Mouse (Mus musculus): ENCODE data around the gene Sacs.
"Not testable (repeated sequence)": the region's sequence is repeated elsewhere in the genome, so short reads cannot be mapped to it uniquely, and the experiment has no call there.

Gene Sacs

GRCm38 (mm10) chr14:61137994-61138726 lies at the start of gene Sacs:
Gene Sacs (plus strand): TSS chr14:61138457.
- DNase-seq (ENCODE audit: low read depth, low spot score), result peak; percentile 80

- DNase-seq (ENCODE audit: low read depth, low spot score), result peak; percentile 73
These were observed 47.3 kb upstream of the Sacs start for GRCm38 (mm10) chr14:61090955-61091354.

DNA sequence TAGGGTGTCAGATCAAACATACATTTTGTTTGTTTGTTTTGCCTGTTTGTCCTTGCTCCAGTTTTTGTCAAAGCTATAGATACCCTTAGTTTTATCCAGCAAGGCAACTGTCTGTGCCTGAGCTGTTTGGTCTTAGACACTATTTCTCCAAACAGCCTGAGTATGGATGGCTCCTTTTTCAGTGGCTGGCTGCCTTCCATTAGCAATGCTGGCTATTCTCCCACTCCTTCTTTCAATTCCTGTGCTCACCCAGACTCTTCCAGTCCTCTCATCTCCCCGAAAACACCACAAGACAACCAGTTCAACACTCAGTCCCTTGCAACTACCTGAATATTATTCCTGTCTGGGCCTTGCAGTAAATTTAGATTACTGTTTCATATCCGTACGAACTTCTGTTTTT lies 46.2 kb upstream of the Sacs start:
- DNase-seq (ENCODE audit: low read depth, low spot score), result peak; percentile 51

DNA sequence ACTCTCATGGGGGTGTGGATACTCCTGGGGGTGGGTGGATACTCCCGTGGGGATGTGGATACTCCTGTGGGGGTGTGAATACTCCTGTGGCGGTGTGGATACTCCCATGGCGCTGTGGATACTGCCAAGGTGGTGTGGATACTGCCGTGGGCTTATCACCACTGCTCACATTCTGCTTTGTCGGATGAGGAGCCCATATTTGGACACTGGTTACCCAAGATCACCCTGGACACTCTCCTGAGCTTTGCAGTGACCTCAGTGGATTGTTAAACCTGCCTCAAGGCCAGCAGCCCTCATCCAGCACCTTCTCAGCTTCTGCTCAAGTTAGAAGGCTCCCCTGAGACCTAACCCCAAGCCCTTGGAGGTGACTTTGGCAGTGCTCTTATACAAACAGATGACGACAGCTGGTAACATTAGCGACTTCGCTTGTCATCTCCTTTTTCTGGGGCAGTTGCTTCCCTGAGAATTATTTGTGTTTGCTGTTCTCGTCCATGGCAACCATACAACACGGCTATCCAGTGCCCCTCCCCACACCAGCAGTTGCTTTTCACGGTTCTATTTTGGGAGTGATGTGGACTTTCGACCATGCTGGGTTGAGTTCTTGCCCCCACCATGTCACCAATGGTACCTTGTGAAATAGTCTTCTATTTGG lies 40.2 kb upstream of the Sacs start:
- DNase-seq (ENCODE audit: low read depth, low spot score), result no peak

DNA sequence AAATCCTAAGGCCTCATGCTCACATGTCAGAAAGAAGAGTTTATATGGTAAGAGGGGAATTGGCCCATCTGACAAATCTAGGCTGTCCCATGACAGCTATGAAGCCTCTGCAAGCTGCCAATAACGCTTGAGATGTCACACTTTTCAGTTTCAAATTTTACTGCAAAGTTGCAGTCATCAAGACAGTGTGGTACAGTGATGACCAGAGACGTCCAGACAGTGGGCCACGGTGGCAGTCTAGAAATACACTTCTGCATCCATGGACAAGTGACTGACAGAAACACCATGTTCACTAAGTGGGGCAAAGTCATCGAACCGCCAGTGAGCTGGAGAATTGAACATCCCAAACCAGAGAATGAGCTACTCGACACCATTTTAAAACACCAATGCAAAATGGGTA lies 37.5 kb upstream of the Sacs start:
- no peak for DNase-seq (ENCODE audit: low read depth, low spot score)

DNA sequence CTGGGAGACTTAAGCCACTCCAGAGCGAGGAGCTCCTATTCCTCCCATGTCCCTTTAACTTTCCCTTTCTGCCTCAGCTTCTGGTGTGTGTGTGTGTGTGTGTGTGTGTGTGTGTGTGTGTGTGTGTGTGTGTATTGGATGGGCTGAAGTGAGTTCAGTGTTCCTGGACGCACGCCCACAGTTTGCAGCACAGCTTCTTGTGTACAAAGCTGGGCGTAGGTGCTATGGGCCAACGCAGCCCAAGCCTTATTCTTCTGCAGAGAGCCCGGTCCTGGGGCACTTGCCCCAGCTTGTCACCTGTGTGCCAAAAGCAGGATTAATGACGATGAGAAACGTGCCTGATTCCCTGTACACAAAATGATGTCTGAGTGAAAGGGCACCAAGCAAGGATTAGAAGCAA lies 31.9 kb upstream of the Sacs start:
- no peak for DNase-seq (ENCODE audit: low read depth, low spot score)

GRCm38 (mm10) chr14:61108625-61109024 lies 29.6 kb upstream of the Sacs start:
- DNase-seq (ENCODE audit: low read depth, low spot score), result no peak

GRCm38 (mm10) chr14:61112404-61112803 lies 25.9 kb upstream of the Sacs start:
- DNase-seq (ENCODE audit: low read depth, low spot score), result peak; percentile 84

DNA sequence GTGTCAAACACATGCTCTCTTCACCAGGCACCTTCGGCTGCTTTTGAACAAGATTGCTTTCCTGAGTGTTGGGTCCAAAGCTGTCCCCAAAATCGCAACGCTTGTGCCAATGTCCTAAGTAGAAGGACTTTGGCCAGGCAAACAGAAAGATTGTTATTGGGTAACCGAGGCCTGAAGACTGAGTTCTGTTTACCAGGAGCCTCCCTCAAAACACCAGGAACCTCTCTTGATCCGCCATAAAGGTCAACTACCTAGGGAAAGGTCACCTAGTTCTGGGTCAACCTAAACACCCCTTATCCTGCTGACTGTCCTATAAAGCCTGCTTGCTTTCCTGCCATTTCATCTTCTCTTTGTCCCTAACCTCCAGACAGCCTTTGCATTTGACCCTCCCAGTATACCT lies 13.5 kb upstream of the Sacs start:
- no peak for DNase-seq (ENCODE audit: low read depth, low spot score)

GRCm38 (mm10) chr14:61125201-61125600 lies 13.1 kb upstream of the Sacs start:
- no peak for DNase-seq (ENCODE audit: low read depth, low spot score)

GRCm38 (mm10) chr14:61127365-61127764 lies 10.9 kb upstream of the Sacs start:
- DNase-seq (ENCODE audit: low read depth, low spot score), result not testable (repeated sequence)

- no peak for DNase-seq (ENCODE audit: low read depth, low spot score)
These were observed 9.2 kb upstream of the Sacs start for GRCm38 (mm10) chr14:61128961-61129507.

- no peak for DNase-seq (ENCODE audit: low read depth, low spot score)
These were observed 5.7 kb upstream of the Sacs start for GRCm38 (mm10) chr14:61132556-61132955.

- DNase-seq (ENCODE audit: low read depth, low spot score), result no peak
These were observed 3.8 kb upstream of the Sacs start for GRCm38 (mm10) chr14:61134381-61135030.

DNA sequence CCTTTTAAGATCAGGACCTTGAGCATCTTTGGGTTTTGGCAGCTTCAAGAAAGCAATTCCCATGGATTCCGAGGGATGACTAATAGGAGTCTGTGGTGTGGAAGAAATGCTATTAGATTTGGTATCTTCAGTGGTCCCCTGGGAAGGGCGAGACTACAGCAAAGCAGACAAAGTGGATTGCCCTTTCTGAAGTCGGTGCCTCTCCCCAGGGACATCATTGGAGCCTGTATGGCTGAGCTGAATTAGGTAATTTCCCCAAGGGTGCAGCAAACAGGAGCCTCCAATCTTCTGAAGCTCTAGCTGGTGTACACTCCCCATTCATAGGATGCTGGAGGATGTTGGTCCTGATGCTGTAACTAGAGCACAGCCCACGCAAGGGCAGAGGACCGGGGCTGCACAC lies 847 bp upstream of the Sacs start:
- no peak for DNase-seq (ENCODE audit: low read depth, low spot score)

DNA sequence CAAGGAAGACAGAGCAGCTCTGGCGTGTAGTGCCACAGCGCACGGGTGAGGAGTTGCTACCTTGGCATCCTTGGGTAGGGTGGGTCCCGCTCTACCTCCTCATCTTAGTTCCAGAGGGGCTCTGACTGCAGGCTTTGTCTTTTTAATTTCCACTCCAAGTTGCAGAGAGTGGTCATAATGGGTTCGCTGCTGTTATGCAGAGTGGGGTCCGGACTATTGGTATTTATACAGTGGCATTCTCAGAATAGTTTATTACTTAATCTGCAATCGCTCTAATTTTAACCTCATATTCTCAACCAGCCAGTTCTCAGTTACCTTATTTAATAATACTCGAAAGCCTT lies 440 bp downstream of the Sacs start:
- DNase-seq (ENCODE audit: low read depth, low spot score), result no peak

DNA sequence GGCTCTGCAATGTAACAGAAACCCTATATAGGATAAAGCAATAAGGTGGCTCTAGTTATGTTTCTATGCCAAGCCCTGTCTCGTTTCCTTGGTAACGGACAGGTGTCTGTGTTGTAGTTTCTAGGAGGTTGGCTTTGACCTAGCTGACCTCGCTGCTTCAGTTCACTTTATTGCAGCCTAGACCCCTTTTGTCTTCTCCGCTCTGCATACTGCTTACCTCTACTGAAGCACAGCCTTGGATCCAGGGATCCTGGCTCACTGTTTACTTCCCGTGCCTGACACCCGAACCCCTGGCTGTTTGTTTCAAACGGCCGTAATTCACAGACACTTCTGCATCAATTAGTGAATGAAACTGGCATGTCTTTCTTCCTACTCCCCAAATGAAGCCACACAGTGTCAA lies 5.1 kb downstream of the Sacs start:
- no peak for DNase-seq (ENCODE audit: low read depth, low spot score)

GRCm38 (mm10) chr14:61143869-61144268 lies 5.6 kb downstream of the Sacs start:
- DNase-seq (ENCODE audit: low read depth, low spot score), result peak; percentile 69

GRCm38 (mm10) chr14:61150416-61150815 lies 12.2 kb downstream of the Sacs start:
- DNase-seq (ENCODE audit: low read depth, low spot score), result not testable (repeated sequence)

DNA sequence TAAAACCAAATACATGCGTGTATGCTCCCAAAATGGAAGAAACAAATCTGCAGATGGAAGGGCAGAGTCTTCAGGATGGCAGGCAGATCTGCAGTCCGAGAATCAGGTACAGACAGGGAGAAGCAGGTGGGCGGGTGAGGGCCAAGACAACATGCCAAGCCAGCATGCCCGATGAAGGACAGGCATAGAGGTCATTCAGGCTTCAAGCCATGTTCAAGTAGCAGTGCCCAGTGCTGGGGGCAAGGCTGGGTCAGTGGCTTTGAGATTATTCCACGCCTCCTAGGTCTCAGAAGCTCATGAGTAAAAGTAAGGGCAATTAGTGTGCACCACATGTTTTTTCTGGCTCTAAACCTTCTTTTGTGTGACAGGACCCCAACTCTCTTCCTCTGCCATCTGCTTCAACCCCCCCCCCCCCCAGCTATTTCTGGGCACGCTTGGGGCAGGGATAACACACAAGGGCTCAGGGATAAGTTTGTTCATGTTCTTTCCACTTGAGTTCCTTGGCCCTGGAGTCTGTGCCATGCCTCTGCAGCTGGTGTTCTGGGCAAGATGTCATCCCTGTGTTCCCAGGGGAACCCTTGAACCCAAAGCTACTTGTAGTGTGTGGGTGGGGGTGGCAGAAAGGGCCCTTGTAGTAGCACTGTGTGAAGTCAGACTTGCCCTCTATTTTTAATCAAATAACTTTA lies 16.8 kb downstream of the Sacs start:
- no peak for DNase-seq (ENCODE audit: low read depth, low spot score)

- no peak for DNase-seq (ENCODE audit: low read depth, low spot score)
These were observed 17.4 kb downstream of the Sacs start for GRCm38 (mm10) chr14:61155687-61156086.

DNA sequence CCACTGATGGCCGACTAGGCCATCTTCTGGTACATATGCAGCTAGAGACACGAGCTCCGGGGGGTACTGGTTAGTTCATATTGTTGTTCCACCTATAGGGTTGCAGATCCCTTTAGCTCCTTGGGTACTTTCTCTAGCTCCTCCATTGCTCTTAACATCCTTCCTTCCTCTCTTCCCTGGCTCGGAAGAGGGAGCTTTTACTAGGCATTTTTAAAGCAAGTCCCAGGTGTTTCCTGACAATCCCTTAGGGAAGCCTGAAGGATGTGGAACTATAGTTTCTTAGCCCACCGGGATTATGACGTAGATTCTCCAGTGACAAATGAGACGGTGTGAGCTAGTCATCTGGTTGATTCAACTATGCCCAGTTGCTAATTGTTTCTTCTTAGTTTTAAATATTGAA lies 19.2 kb downstream of the Sacs start:
- not testable (repeated sequence) for DNase-seq (ENCODE audit: low read depth, low spot score)
